Comparison of ENCODE assay signal across 23 mouse cellular contexts in genomic region chr3:69130973-69131372, GRCm38 (mm10). TPM values are rescaled to one million over a fixed set of nuclear protein-coding genes. Genes with fewer than 3 reads are reported as not detected.
DNase-seq lines count a peak whose midpoint lies in the region; ATAC-seq and TF ChIP-seq lines count a peak whose summit lies in the region.
"Had no signal": no experiment of that assay in that cellular context is flagged by ENCODE, and none has a peak within 500 bp of the region (broad histone marks: within the 10 kb centered on the region; RNA-seq: fewer than 3 reads in every experiment).

No protein-coding gene starts in this region.

- no peak overlapping the region for H3K9ac ChIP-seq in midbrain, embryonic 11.5 days (ENCODE audit: low read length)
- no peak overlapping the region for H3K9ac ChIP-seq in midbrain, embryonic 15.5 days
- H3K9ac ChIP-seq in CH12.LX (ENCODE audit: insufficient read depth, low read depth) = peak overlapping the region; percentile 40

- dilution Hi-C loops in CH12.LX (cut with MboI; ENCODE audit: extremely low pct_ligation_motif_present, extremely low pct_unique_long_range_greater_than_20kb, low sequenced_read_pairs) = no loop called here

- no peaks in the 10 kb centered on the region for H3K9me3 ChIP-seq in midbrain, embryonic 11.5 days (ENCODE audit: control insufficient read depth, low read length)
- no peaks in the 10 kb centered on the region for H3K9me3 ChIP-seq in midbrain, embryonic 15.5 days
- H3K9me3 ChIP-seq in CH12.LX (replicated peaks; ENCODE audit: low read length) = no peaks in the 10 kb centered on the region
- H3K9me3 ChIP-seq: G1E had no signal

- in situ Hi-C loops in CH12.LX (cut with MboI; ENCODE audit: low pct_ligation_motif_present, low pct_unique_long_range_greater_than_20kb, low sequenced_read_pairs) = no loop called here

- WGBS in midbrain, embryonic 11.5 days = 79% methylated on average over 4 of the region's 4 CpGs
- 91% methylated on average over 4 of the region's 4 CpGs for WGBS in midbrain, embryonic 15.5 days

- TF ChIP-seq RAD21 in CH12.LX (IDR thresholded peaks at IDR 0.05; ENCODE audit: low read depth, low read length) = no peak

- TF ChIP-seq POLR2A in CH12.LX (IDR thresholded peaks at IDR 0.05; ENCODE audit: low read depth, low read length) = no peak

- TF ChIP-seq CTCF in CH12.LX (conservative IDR thresholded peaks at IDR 0.05 in 1 of 2, IDR thresholded peaks at IDR 0.05 in 1 of 2; ENCODE audit: low read depth in 2 of 2, low read length in 2 of 2) = no peak

- no peak overlapping the region for H3K4me2 ChIP-seq in midbrain, embryonic 11.5 days
- no peak overlapping the region for H3K4me2 ChIP-seq in midbrain, embryonic 15.5 days
- peak overlapping the region; percentile 91 for H3K4me2 ChIP-seq in CH12.LX (ENCODE audit: insufficient read depth, low read depth, poor library complexity, severe bottlenecking)

- no peaks in the 10 kb centered on the region for H3K27me3 ChIP-seq in midbrain, embryonic 11.5 days (ENCODE audit: control insufficient read depth, insufficient read depth, low read length)
- peaks cover 2% of the 10 kb centered on the region; the same call in 1 of the 2 replicates for H3K27me3 ChIP-seq in midbrain, embryonic 15.5 days (replicated peaks)
- H3K27me3 ChIP-seq in CH12.LX (replicated peaks) = no peaks in the 10 kb centered on the region
- H3K27me3 ChIP-seq: Patski had no signal

- DNase-seq in midbrain, embryonic 11.5 days (ENCODE audit: low spot score, missing footprints) = peak; percentile 53
- peak; percentile 60 for DNase-seq in A20 (ENCODE audit: low read depth, low spot score)
- no peak for DNase-seq in CH12.LX (ENCODE audit: extremely low read depth)
- DNase-seq in adipocyte (ENCODE audit: low spot score) = no peak
- DNase-seq in ovary, adult 18-20 months (ENCODE audit: low spot score) = no peak
- DNase-seq: adrenal gland, adult 2 months; adrenal gland, adult 8-10 months; adrenal gland, postnatal 10 days; adrenal gland, postnatal 14 days; adrenal gland, postnatal 25 days; adrenal gland, postnatal 36 days; B cell, adult 2 months; cerebellum, adult 11 months; cerebellum, adult 11-12 months; cerebellum, adult 18-20 months; cerebellum, adult 2 months; cerebellum, adult 8-10 months; cerebellum, adult 9-10 months had no signal

- H3K4me1 ChIP-seq in midbrain, embryonic 11.5 days (ENCODE audit: control insufficient read depth, insufficient read depth, low read length) = no peaks in the 10 kb centered on the region
- H3K4me1 ChIP-seq in midbrain, embryonic 15.5 days = peaks cover 4% of the 10 kb centered on the region; the same call in 1 of the 2 replicates
- peaks cover 0 to 27% of the 10 kb centered on the region in 2 experiments; a peak in 2 of 4 replicates for H3K4me1 ChIP-seq in CH12.LX (ENCODE audit: control insufficient read depth in 1 of 2, insufficient read depth in 2 of 2)

- no peak for ATAC-seq in midbrain, embryonic 11.5 days (ENCODE audit: low FRiP score)
- ATAC-seq in midbrain, embryonic 15.5 days (replicated peaks) = no peak
- ATAC-seq: activated CD4-positive, CD25-positive, alpha-beta regulatory T cell, adult 4 months; CD4-positive, CD25-positive, alpha-beta regulatory T cell, adult 4 months; Patski had no signal

- H3K4me3 ChIP-seq in midbrain, embryonic 11.5 days (ENCODE audit: low read depth, low read length) = no peak overlapping the region
- H3K4me3 ChIP-seq in midbrain, embryonic 15.5 days = no peak overlapping the region
- H3K4me3 ChIP-seq in CH12.LX (replicated peaks in 1 of 3; ENCODE audit: low read depth in 2 of 3, low read length in 2 of 3, poor library complexity in 1 of 3) = no peak overlapping the region

- no peaks in the 10 kb centered on the region for H3K36me3 ChIP-seq in midbrain, embryonic 11.5 days (ENCODE audit: control insufficient read depth, insufficient read depth, low read length)
- no peaks in the 10 kb centered on the region for H3K36me3 ChIP-seq in midbrain, embryonic 15.5 days (replicated peaks)
- H3K36me3 ChIP-seq in CH12.LX (replicated peaks in 1 of 2; ENCODE audit: control insufficient read depth in 1 of 2, insufficient read depth in 1 of 2, low read length in 1 of 2) = no peaks in the 10 kb centered on the region
- H3K36me3 ChIP-seq: G1E had no signal

- H3K27ac ChIP-seq in midbrain, embryonic 11.5 days (ENCODE audit: low read depth, low read length) = no peak overlapping the region
- H3K27ac ChIP-seq in midbrain, embryonic 15.5 days = no peak overlapping the region
- no peak overlapping the region for H3K27ac ChIP-seq in CH12.LX (ENCODE audit: insufficient read depth, low read depth)

- H3K79me2 ChIP-seq in CH12.LX (replicated peaks; ENCODE audit: control insufficient read depth, extremely low read depth, insufficient read depth, poor library complexity, severe bottlenecking) = peaks cover 4% of the 10 kb centered on the region

- peak; percentile 51; the same call in 1 of the 2 replicates for TF ChIP-seq EP300 in CH12.LX (IDR thresholded peaks at IDR 0.05; ENCODE audit: low read length)

TF ChIP-seq in CH12.LX, 34 proteins besides CTCF, POLR2A, EP300 and RAD21:
- TF ChIP-seq BHLHE40 (IDR thresholded peaks at IDR 0.05; ENCODE audit: low read depth, low read length) = peak; percentile 42; the same call in 1 of the 2 replicates
- TF ChIP-seq IRF4 (IDR thresholded peaks at IDR 0.05; ENCODE audit: low read depth, low read length) = peak; percentile 69; the same call in 1 of the 2 replicates
- TF ChIP-seq TBP (conservative IDR thresholded peaks at IDR 0.05; ENCODE audit: low read depth, low read length) = no peak
- TF ChIP-seq CHD1 (IDR thresholded peaks at IDR 0.05; ENCODE audit: low read depth, low read length) = no peak
TF ChIP-seq in CH12.LX: peak in this region for 2.

RNA-seq across cellular contexts. Expression of gene Kpna4, which starts 4.1 kb away (rescaled TPM):
- polyA plus RNA-seq in midbrain, embryonic 11.5 days (2014; fragmentation: Nextera tagmentation; extraction: Ambion mirVana) = 51.5 and 52.8 TPM in 2 replicates
- 33.0 and 34.9 TPM in 2 replicates for polyA plus RNA-seq in midbrain, embryonic 15.5 days (2015; fragmentation: Nextera tagmentation; extraction: Ambion mirVana)
- total RNA-seq in CH12.LX (2012; rRNA removed) (16.9 and 23.9 TPM in 2 replicates), CH12.LX (2014; rRNA removed) (25.7 and 28.8 TPM in 2 replicates)
- polyA plus RNA-seq in CH12.LX (2012; ENCODE audit: insufficient read length, low read depth) = 54.0 and 54.9 TPM in 2 replicates

Comparison
In these comparisons a context has a peak if more than half of its experiments do, and no peak if none do; other contexts are left out.
1. DNase-seq: peak in midbrain, embryonic 11.5 days (single experiment) and A20 (single experiment); none in CH12.LX (single experiment), adipocyte (single experiment) and ovary, adult 18-20 months (single experiment).